Mouse (Mus musculus) stomach, postnatal 0 days (tissue): ENCODE measurements around the gene Nlgn1.

Experiments used
- CTCF ChIP-seq: IDR thresholded peaks from 2 replicates; pipeline ENCODE4 v1.5.1; 2016; ENCODE audit warnings: antibody characterized with exemption, low read depth, mild to moderate bottlenecking, moderate library complexity
- EP300 ChIP-seq: optimal IDR thresholded peaks from 2 replicates; pipeline ENCODE3; 2016; ENCODE audit warnings: antibody characterized with exemption

GRCm38 (mm10) chr3:26333239-26333811 is 1.1 kb upstream of the Nlgn1 start:
- TF ChIP-seq CTCF (no peak), EP300 (no peak)
